Mouse (Mus musculus): ENCODE results near the gene Ccdc181. TPM values are rescaled to one million over a fixed set of nuclear protein-coding genes. Genes with fewer than 3 reads are reported as not detected.
"Not testable (repeated sequence)": the region's sequence is repeated elsewhere in the genome, so short reads cannot be mapped to it uniquely, and the experiment has no call there.

Ccdc181 gene
- 0.51 and 1.4 TPM in 2 replicates for polyA plus RNA-seq (2012; rRNA removed)

DNA sequence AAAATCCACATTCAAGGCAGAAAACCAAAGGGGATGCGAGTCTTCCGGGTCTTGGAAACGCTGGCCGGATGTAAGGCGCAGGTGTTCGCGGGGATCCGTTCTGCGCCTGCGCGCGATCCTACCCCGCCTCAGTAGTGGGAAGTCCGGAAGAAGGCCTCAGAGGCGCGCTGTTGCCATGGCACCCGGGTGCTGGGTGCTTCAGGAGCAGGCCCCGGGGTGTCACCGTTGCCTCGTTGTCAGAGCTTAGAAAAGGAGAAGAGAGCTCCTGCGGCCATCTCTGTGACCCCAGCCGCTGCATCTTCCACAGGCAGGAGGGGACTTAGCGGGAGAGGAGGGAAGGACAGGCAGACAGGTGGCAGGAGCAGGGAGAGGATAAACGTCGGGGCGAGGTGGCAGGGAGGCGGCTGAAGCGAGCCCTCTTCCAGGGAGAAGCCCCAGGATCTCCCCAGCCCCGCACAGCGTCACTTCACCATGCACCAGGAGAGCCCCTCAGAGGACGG, at the start of gene Ccdc181:
Ccdc181 (plus strand) TSS at position 131 of the 500 bp plus-strand sequence.
- no peaks in the 10 kb centered on the region for H3K27me3 ChIP-seq (ENCODE audit: control insufficient read depth, insufficient read depth, low read length)
- no peaks in the 10 kb centered on the region; the same call in 1 of the 2 replicates for H3K36me3 ChIP-seq (ENCODE audit: control insufficient read depth, insufficient read depth, low read length)
- TF ChIP-seq POLR2A (IDR thresholded peaks at IDR 0.05; ENCODE audit: low read depth, low read length) (peak; percentile 54; the same call in 1 of the 2 replicates), CTCF (IDR thresholded peaks at IDR 0.05; ENCODE audit: extremely low read depth, insufficient read length, insufficient replicate concordance, low read depth, low read length) (peak; percentile 10; the same call in 1 of the 2 replicates)
- no peak within 1 kb of the TSS for H3K27ac ChIP-seq (ENCODE audit: insufficient read depth, low read depth, low read length)
- H3K4me3 ChIP-seq (ENCODE audit: low read depth, low read length) = peak within 1 kb of the TSS; percentile 72
- H3K4me1 ChIP-seq (ENCODE audit: control insufficient read depth, insufficient read depth, insufficient read length, low read length) = no peaks in the 10 kb centered on the region
- under 1% methylated on average over 31 of the region's 31 CpGs for WGBS

GRCm38 (mm10) chr1:164231937-164232570, 43.3 kb upstream of the Ccdc181 start:
- not testable (repeated sequence) for H3K4me3 ChIP-seq (ENCODE audit: low read depth, low read length); H3K4me1 ChIP-seq (ENCODE audit: control insufficient read depth, insufficient read depth, insufficient read length, low read length); H3K36me3 ChIP-seq (ENCODE audit: control insufficient read depth, insufficient read depth, low read length); H3K27me3 ChIP-seq (ENCODE audit: control insufficient read depth, insufficient read depth, low read length); H3K27ac ChIP-seq (ENCODE audit: insufficient read depth, low read depth, low read length)
- WGBS = 84% methylated on average over 3 of the region's 4 CpGs

DNA sequence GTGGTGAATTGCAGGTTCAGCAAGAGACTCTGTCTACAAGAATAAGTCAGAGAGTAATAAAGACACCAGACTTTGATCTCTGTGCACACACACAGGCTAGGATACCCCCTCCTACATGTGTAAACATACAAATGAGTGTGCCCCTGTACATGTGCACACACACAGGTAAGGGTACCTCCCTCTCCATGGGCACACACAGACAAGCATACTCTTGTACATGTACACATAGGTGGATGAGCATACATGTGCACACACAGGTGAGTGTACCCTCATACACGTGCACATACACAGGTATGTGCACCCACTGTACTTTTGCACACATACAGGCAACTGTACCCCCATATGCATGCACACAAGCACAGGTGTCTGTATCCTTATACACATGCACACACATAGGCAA, 41.9 kb upstream of the Ccdc181 start:
- Histone ChIP-seq H3K27ac (ENCODE audit: insufficient read depth, low read depth, low read length) (no peak overlapping the region), H3K36me3 (ENCODE audit: control insufficient read depth, insufficient read depth, low read length) (no peaks in the 10 kb centered on the region), H3K4me1 (ENCODE audit: control insufficient read depth, insufficient read depth, insufficient read length, low read length) (no peaks in the 10 kb centered on the region), H3K27me3 (ENCODE audit: control insufficient read depth, insufficient read depth, low read length) (no peaks in the 10 kb centered on the region), H3K4me3 (ENCODE audit: low read depth, low read length) (no peak overlapping the region)
- WGBS = 62% methylated on average over 1 of the region's 1 CpGs
- TF ChIP-seq CTCF (IDR thresholded peaks at IDR 0.05; ENCODE audit: extremely low read depth, insufficient read length, insufficient replicate concordance, low read depth, low read length) (no peak), POLR2A (IDR thresholded peaks at IDR 0.05; ENCODE audit: low read depth, low read length) (no peak)

DNA sequence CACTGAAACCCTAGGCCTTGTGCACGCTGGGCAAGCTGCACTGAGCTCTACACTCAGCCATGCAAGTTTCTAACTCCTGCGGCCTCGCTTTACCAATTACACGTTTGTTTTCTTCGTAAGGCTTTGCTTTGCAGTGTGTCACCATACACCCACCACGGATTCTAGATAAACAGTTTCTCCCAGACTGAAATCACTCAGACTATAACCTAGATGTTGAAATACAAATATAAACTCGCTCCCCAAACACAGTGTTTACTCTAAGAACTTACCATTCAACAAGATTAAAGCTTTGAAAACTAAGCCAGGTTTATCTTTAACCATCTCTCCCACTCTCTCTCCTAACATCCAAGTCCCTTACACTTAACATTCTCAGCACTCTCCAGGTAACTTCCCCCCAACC, 40.3 kb upstream of the Ccdc181 start:
- no peak for TF ChIP-seq CTCF (IDR thresholded peaks at IDR 0.05; ENCODE audit: extremely low read depth, insufficient read length, insufficient replicate concordance, low read depth, low read length)
- no peak for TF ChIP-seq POLR2A (IDR thresholded peaks at IDR 0.05; ENCODE audit: low read depth, low read length)
- no peaks in the 10 kb centered on the region for H3K36me3 ChIP-seq (ENCODE audit: control insufficient read depth, insufficient read depth, low read length)
- WGBS = 71% methylated on average over 7 of the region's 7 CpGs
- H3K4me1 ChIP-seq (ENCODE audit: control insufficient read depth, insufficient read depth, insufficient read length, low read length) = no peaks in the 10 kb centered on the region
- H3K27me3 ChIP-seq (ENCODE audit: control insufficient read depth, insufficient read depth, low read length) = no peaks in the 10 kb centered on the region
- no peak overlapping the region for H3K27ac ChIP-seq (ENCODE audit: insufficient read depth, low read depth, low read length)
- no peak overlapping the region for H3K4me3 ChIP-seq (ENCODE audit: low read depth, low read length)

GRCm38 (mm10) chr1:164236078-164236477, 39.3 kb upstream of the Ccdc181 start:
- no peak overlapping the region for H3K27ac ChIP-seq (ENCODE audit: insufficient read depth, low read depth, low read length)
- WGBS = 74% methylated on average over 7 of the region's 7 CpGs

DNA sequence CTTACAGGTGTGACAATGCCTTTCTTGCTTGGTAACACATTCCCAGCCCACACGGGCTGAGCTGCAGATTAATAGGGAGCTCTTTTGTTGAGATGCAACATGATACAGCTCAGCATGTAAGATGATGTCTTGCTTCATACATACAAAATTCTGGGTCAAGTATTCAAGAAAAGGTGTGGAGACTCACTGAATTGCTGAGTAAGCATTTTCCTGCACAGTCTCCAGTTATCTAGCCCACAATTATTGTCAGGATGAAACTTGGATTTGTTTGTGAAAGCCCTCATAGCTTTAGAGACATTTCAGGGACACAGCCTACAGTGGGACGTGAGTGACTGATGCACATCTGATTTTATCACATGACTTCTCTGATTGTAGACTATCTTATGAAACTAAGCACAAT, 33.9 kb upstream of the Ccdc181 start:
- Histone ChIP-seq H3K4me3 (ENCODE audit: low read depth, low read length) (no peak overlapping the region), H3K27ac (ENCODE audit: insufficient read depth, low read depth, low read length) (no peak overlapping the region), H3K4me1 (ENCODE audit: control insufficient read depth, insufficient read depth, insufficient read length, low read length) (no peaks in the 10 kb centered on the region), H3K36me3 (ENCODE audit: control insufficient read depth, insufficient read depth, low read length) (no peaks in the 10 kb centered on the region), H3K27me3 (ENCODE audit: control insufficient read depth, insufficient read depth, low read length) (no peaks in the 10 kb centered on the region)
- WGBS = 76% methylated on average over 2 of the region's 2 CpGs
- TF ChIP-seq POLR2A (IDR thresholded peaks at IDR 0.05; ENCODE audit: low read depth, low read length) (no peak), CTCF (IDR thresholded peaks at IDR 0.05; ENCODE audit: extremely low read depth, insufficient read length, insufficient replicate concordance, low read depth, low read length) (no peak)

More at GRCm38 (mm10) chr1:164236078-164236477, 39.3 kb upstream of the Ccdc181 start:
- Histone ChIP-seq H3K4me3 (ENCODE audit: low read depth, low read length) (no peak overlapping the region), H3K4me1 (ENCODE audit: control insufficient read depth, insufficient read depth, insufficient read length, low read length) (no peaks in the 10 kb centered on the region), H3K36me3 (ENCODE audit: control insufficient read depth, insufficient read depth, low read length) (no peaks in the 10 kb centered on the region), H3K27me3 (ENCODE audit: control insufficient read depth, insufficient read depth, low read length) (no peaks in the 10 kb centered on the region)
- TF ChIP-seq POLR2A (IDR thresholded peaks at IDR 0.05; ENCODE audit: low read depth, low read length) (no peak), CTCF (IDR thresholded peaks at IDR 0.05; ENCODE audit: extremely low read depth, insufficient read length, insufficient replicate concordance, low read depth, low read length) (no peak)

DNA sequence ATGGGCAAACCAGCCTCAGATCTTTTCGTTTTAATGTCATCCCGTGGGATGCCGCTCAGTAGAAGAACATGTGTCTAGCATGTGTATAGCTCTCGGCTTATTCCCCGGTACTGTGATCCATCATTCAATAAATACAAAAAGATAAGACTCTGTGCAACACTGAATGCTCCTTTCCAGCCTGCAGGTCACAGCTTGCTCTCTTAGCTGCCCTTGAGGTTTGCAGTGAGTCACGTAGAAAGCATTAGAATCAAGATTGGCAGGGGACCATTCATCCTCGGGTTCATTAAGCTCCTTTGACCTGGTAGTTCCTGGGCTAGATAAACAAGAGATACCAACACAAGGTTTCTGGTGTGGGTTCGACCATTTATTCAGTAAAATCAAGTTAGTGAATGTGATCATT, 32.6 kb upstream of the Ccdc181 start:
- 62% methylated on average over 8 of the region's 8 CpGs for WGBS
- H3K36me3 ChIP-seq (ENCODE audit: control insufficient read depth, insufficient read depth, low read length) = no peaks in the 10 kb centered on the region
- no peak for TF ChIP-seq POLR2A (IDR thresholded peaks at IDR 0.05; ENCODE audit: low read depth, low read length)
- no peak overlapping the region for H3K27ac ChIP-seq (ENCODE audit: insufficient read depth, low read depth, low read length)
- H3K27me3 ChIP-seq (ENCODE audit: control insufficient read depth, insufficient read depth, low read length) = no peaks in the 10 kb centered on the region
- H3K4me1 ChIP-seq (ENCODE audit: control insufficient read depth, insufficient read depth, insufficient read length, low read length) = peaks cover 2% of the 10 kb centered on the region; the same call in 1 of the 2 replicates
- no peak overlapping the region for H3K4me3 ChIP-seq (ENCODE audit: low read depth, low read length)

All from small intestine, adult 2 months (tissue).